Mouse (Mus musculus): Measurements from ENCODE around the gene Sorl1. TPM values are rescaled to one million over a fixed set of nuclear protein-coding genes. Genes with fewer than 3 reads are reported as not detected.

The Sorl1 gene
- total and polyA plus RNA-seq, 3 experiments: 2.5 to 12.3 (median 6.3) TPM

GRCm38 (mm10) chr9:41985052-41985451, 139.0 kb downstream of the Sorl1 start:
- dilution Hi-C loops (cut with MboI; ENCODE audit: extremely low pct_ligation_motif_present, extremely low pct_unique_long_range_greater_than_20kb, low sequenced_read_pairs) (no loop called here), in situ Hi-C loops (cut with MboI; ENCODE audit: low pct_ligation_motif_present, low pct_unique_long_range_greater_than_20kb, low sequenced_read_pairs) (no loop called here)
- TF ChIP-seq MAZ (IDR thresholded peaks at IDR 0.05; ENCODE audit: low read depth, low read length): no peak
- TF ChIP-seq E2F4 (IDR thresholded peaks at IDR 0.05; ENCODE audit: insufficient replicate concordance, low read depth, low read length): no peak
- TF ChIP-seq JUND (conservative IDR thresholded peaks at IDR 0.05; ENCODE audit: low read depth, low read length): no peak
- TF ChIP-seq CTCF (conservative IDR thresholded peaks at IDR 0.05 in 1 of 2, IDR thresholded peaks at IDR 0.05 in 1 of 2; ENCODE audit: low read depth in 2 of 2, low read length in 2 of 2): no peak
- no peak for TF ChIP-seq MXI1 (IDR thresholded peaks at IDR 0.05; ENCODE audit: low read depth, low read length)
- no peak for TF ChIP-seq SIN3A (IDR thresholded peaks at IDR 0.05; ENCODE audit: low read length)
- TF ChIP-seq MYC (IDR thresholded peaks at IDR 0.05; ENCODE audit: low read depth, low read length): no peak
- no peak for TF ChIP-seq EP300 (IDR thresholded peaks at IDR 0.05; ENCODE audit: low read length)
- no peak for TF ChIP-seq POLR2AphosphoS2 (IDR thresholded peaks at IDR 0.05; ENCODE audit: low read depth, low read length)
- TF ChIP-seq RAD21 (IDR thresholded peaks at IDR 0.05; ENCODE audit: low read depth, low read length): no peak
- no peak for TF ChIP-seq SMC3 (IDR thresholded peaks at IDR 0.05; ENCODE audit: low read depth, low read length)
- TF ChIP-seq ZC3H11A (IDR thresholded peaks at IDR 0.05; ENCODE audit: low read depth, low read length): no peak
- TF ChIP-seq USF2 (conservative IDR thresholded peaks at IDR 0.05; ENCODE audit: low read depth, low read length): no peak
- no peak for TF ChIP-seq USF1 (IDR thresholded peaks at IDR 0.05; ENCODE audit: low read depth, low read length)
- TF ChIP-seq MAFK (IDR thresholded peaks at IDR 0.05; ENCODE audit: insufficient replicate concordance, low read length): no peak
- no peak for TF ChIP-seq NELFE (IDR thresholded peaks at IDR 0.05; ENCODE audit: low read depth, low read length)
- no peak for TF ChIP-seq ELF1 (IDR thresholded peaks at IDR 0.05; ENCODE audit: low read depth, low read length)
- no peak for TF ChIP-seq TCF12 (IDR thresholded peaks at IDR 0.05; ENCODE audit: low read depth, low read length)
- no peak for TF ChIP-seq RCOR1 (conservative IDR thresholded peaks at IDR 0.05; ENCODE audit: low read depth, low read length)
- no peak for TF ChIP-seq UBTF (IDR thresholded peaks at IDR 0.05; ENCODE audit: low read depth, low read length)
- no peak for DNase-seq (ENCODE audit: extremely low read depth)
- Histone ChIP-seq H3K9ac (ENCODE audit: insufficient read depth, low read depth) (no peak overlapping the region), H3K36me3 (replicated peaks in 1 of 2; ENCODE audit: control insufficient read depth in 1 of 2, insufficient read depth in 1 of 2, low read length in 1 of 2) (peaks cover 0 to 82% of the 10 kb centered on the region in 2 experiments), H3K4me1 (ENCODE audit: control insufficient read depth in 1 of 2, insufficient read depth in 2 of 2) (peaks cover 0 to 31% of the 10 kb centered on the region in 2 experiments; a peak in 2 of 4 replicates), H3K27ac (ENCODE audit: insufficient read depth, low read depth) (no peak overlapping the region), H3K9me3 (replicated peaks; ENCODE audit: low read length) (no peaks in the 10 kb centered on the region), H3K4me3 (replicated peaks in 1 of 3; ENCODE audit: low read depth in 2 of 3, low read length in 2 of 3, poor library complexity in 1 of 3) (no peak overlapping the region), H3K79me2 (replicated peaks; ENCODE audit: control insufficient read depth, extremely low read depth, insufficient read depth, poor library complexity, severe bottlenecking) (no peaks in the 10 kb centered on the region), H3K4me2 (ENCODE audit: insufficient read depth, low read depth, poor library complexity, severe bottlenecking) (no peak overlapping the region), H3K27me3 (replicated peaks) (no peaks in the 10 kb centered on the region)

- Histone ChIP-seq H3K79me2 (replicated peaks; ENCODE audit: control insufficient read depth, extremely low read depth, insufficient read depth, poor library complexity, severe bottlenecking) (no peaks in the 10 kb centered on the region), H3K4me1 (ENCODE audit: control insufficient read depth in 1 of 2, insufficient read depth in 2 of 2) (peaks cover 0 to 32% of the 10 kb centered on the region in 2 experiments; a peak in 2 of 4 replicates), H3K9ac (ENCODE audit: insufficient read depth, low read depth) (no peak overlapping the region), H3K4me2 (ENCODE audit: insufficient read depth, low read depth, poor library complexity, severe bottlenecking) (no peak overlapping the region), H3K4me3 (replicated peaks in 1 of 3; ENCODE audit: low read depth in 2 of 3, low read length in 2 of 3, poor library complexity in 1 of 3) (no peak overlapping the region), H3K27me3 (replicated peaks) (no peaks in the 10 kb centered on the region), H3K27ac (ENCODE audit: insufficient read depth, low read depth) (no peak overlapping the region), H3K9me3 (replicated peaks; ENCODE audit: low read length) (no peaks in the 10 kb centered on the region), H3K36me3 (replicated peaks in 1 of 2; ENCODE audit: control insufficient read depth in 1 of 2, insufficient read depth in 1 of 2, low read length in 1 of 2) (peaks cover 0 to 81% of the 10 kb centered on the region in 2 experiments)
- no peak for TF ChIP-seq NRF1 (IDR thresholded peaks at IDR 0.05; ENCODE audit: low read depth, low read length)
- no peak for TF ChIP-seq CHD2 (IDR thresholded peaks at IDR 0.05; ENCODE audit: low read length)
- no peak for TF ChIP-seq MAFK (IDR thresholded peaks at IDR 0.05; ENCODE audit: insufficient replicate concordance, low read length)
- TF ChIP-seq USF1 (IDR thresholded peaks at IDR 0.05; ENCODE audit: low read depth, low read length): no peak
- TF ChIP-seq JUND (conservative IDR thresholded peaks at IDR 0.05; ENCODE audit: low read depth, low read length): no peak
- no peak for TF ChIP-seq GABPA (IDR thresholded peaks at IDR 0.05; ENCODE audit: insufficient replicate concordance, low read depth, low read length)
- no peak for TF ChIP-seq ZKSCAN1 (IDR thresholded peaks at IDR 0.05; ENCODE audit: borderline replicate concordance, low read depth, low read length)
- no peak for TF ChIP-seq IRF4 (IDR thresholded peaks at IDR 0.05; ENCODE audit: low read depth, low read length)
- no peak for TF ChIP-seq ELF1 (IDR thresholded peaks at IDR 0.05; ENCODE audit: low read depth, low read length)
- TF ChIP-seq MXI1 (IDR thresholded peaks at IDR 0.05; ENCODE audit: low read depth, low read length): no peak
- TF ChIP-seq E2F4 (IDR thresholded peaks at IDR 0.05; ENCODE audit: insufficient replicate concordance, low read depth, low read length): no peak
- TF ChIP-seq TBP (conservative IDR thresholded peaks at IDR 0.05; ENCODE audit: low read depth, low read length): no peak
- TF ChIP-seq USF2 (conservative IDR thresholded peaks at IDR 0.05; ENCODE audit: low read depth, low read length): no peak
- no peak for TF ChIP-seq NELFE (IDR thresholded peaks at IDR 0.05; ENCODE audit: low read depth, low read length)
- dilution Hi-C loops (cut with MboI; ENCODE audit: extremely low pct_ligation_motif_present, extremely low pct_unique_long_range_greater_than_20kb, low sequenced_read_pairs): no loop called here
- in situ Hi-C loops (cut with MboI; ENCODE audit: low pct_ligation_motif_present, low pct_unique_long_range_greater_than_20kb, low sequenced_read_pairs): no loop called here
- no peak for DNase-seq (ENCODE audit: extremely low read depth)
Measured at GRCm38 (mm10) chr9:41984306-41984705, 139.8 kb downstream of the Sorl1 start.

Measured in CH12.LX (cell line).